Mouse (Mus musculus) adrenal gland, postnatal 14 days (tissue): ENCODE measurements around the gene Gm20509. TPM values are rescaled to one million over a fixed set of nuclear protein-coding genes. Genes with fewer than 3 reads are reported as not detected.

Experiments
- total RNA-seq: library from RNA; stranded (reverse); gene quantifications from 2 replicates; pipeline ENCODE4 v1.2.3, GENCODE M21; 2021

Gm20509 gene
- total RNA-seq, 1 experiment from 2014 or later, result not detected

Other genes starting within 250 kb of the Gm20509 start
- gene Pygo1, start 176.8 kb upstream of the Gm20509 start, total RNA-seq, result 3.0 and 3.4 TPM in 2 replicates
- gene Dyx1c1, start 143.7 kb upstream of the Gm20509 start, total RNA-seq, result 0.78 and 1.1 TPM in 2 replicates
- not detected in 2 replicates for gene Gm44503, start 143.6 kb upstream of the Gm20509 start, total RNA-seq
- gene Ccpg1os, start 117.1 kb upstream of the Gm20509 start, total RNA-seq, result 11.6 and 13.3 TPM in 2 replicates
- 92.7 and 97.7 TPM in 2 replicates for gene Ccpg1, start 117.0 kb upstream of the Gm20509 start, total RNA-seq
- 10.6 and 12.1 TPM in 2 replicates for gene Pigb, start 62.1 kb upstream of the Gm20509 start, total RNA-seq
- 27.4 and 28.0 TPM in 2 replicates for gene Rab27a, start 57.6 kb upstream of the Gm20509 start, total RNA-seq
- 0.19 and 1.1 TPM in 2 replicates for gene Khdc3, start 634 bp upstream of the Gm20509 start, total RNA-seq
- gene Rsl24d1, start 11.0 kb downstream of the Gm20509 start, total RNA-seq, result 59.3 and 64.6 TPM in 2 replicates